Mouse (Mus musculus): ENCODE measurements around the gene Flrt1.

The Flrt1 gene

GRCm38 (mm10) chr19:7128551-7129475 lies 23.3 kb upstream of the Flrt1 start:
- DNase-seq: no peak

GRCm38 (mm10) chr19:7126933-7127332 lies 21.4 kb upstream of the Flrt1 start:
- DNase-seq: no peak

- no peak for DNase-seq
Measured at GRCm38 (mm10) chr19:7126209-7126608, 20.7 kb upstream of the Flrt1 start.

GRCm38 (mm10) chr19:7125526-7126156 lies 20.1 kb upstream of the Flrt1 start:
- DNase-seq: no peak

GRCm38 (mm10) chr19:7122698-7123306 lies 17.3 kb upstream of the Flrt1 start:
- no peak for DNase-seq

- no peak for DNase-seq
Measured at GRCm38 (mm10) chr19:7122277-7122676, 16.7 kb upstream of the Flrt1 start.

- no peak for DNase-seq
Measured at GRCm38 (mm10) chr19:7121252-7121651, 15.7 kb upstream of the Flrt1 start.

GRCm38 (mm10) chr19:7117653-7118307 lies 12.3 kb upstream of the Flrt1 start:
- DNase-seq: no peak

GRCm38 (mm10) chr19:7117141-7117540 lies 11.6 kb upstream of the Flrt1 start:
- no peak for DNase-seq

- no peak for DNase-seq
Measured at GRCm38 (mm10) chr19:7116038-7116731, 10.7 kb upstream of the Flrt1 start.

- DNase-seq: no peak
Measured at GRCm38 (mm10) chr19:7113574-7113973, 8.0 kb upstream of the Flrt1 start.

GRCm38 (mm10) chr19:7112628-7113027 lies 7.1 kb upstream of the Flrt1 start:
- no peak for DNase-seq

GRCm38 (mm10) chr19:7111710-7112109 lies 6.2 kb upstream of the Flrt1 start:
- DNase-seq: no peak

- DNase-seq: no peak
Measured at GRCm38 (mm10) chr19:7111309-7111708, 5.8 kb upstream of the Flrt1 start.

- no peak for DNase-seq
Measured at GRCm38 (mm10) chr19:7110875-7111274, 5.3 kb upstream of the Flrt1 start.

- DNase-seq: no peak
Measured at GRCm38 (mm10) chr19:7110097-7110496, 4.6 kb upstream of the Flrt1 start.

GRCm38 (mm10) chr19:7108114-7108905 lies 2.8 kb upstream of the Flrt1 start:
- no peak for DNase-seq

GRCm38 (mm10) chr19:7107174-7107573 lies 1.6 kb upstream of the Flrt1 start:
- DNase-seq: no peak

- DNase-seq: no peak
Measured at GRCm38 (mm10) chr19:7106566-7106965, 1.0 kb upstream of the Flrt1 start.

GRCm38 (mm10) chr19:7103993-7104401 lies 1.5 kb downstream of the Flrt1 start:
- no peak for DNase-seq

- no peak for DNase-seq
Measured at GRCm38 (mm10) chr19:7103349-7103992, 2.1 kb downstream of the Flrt1 start.
